Mouse (Mus musculus) intestine, embryonic 14.5 days (tissue): ENCODE measurements at regions not wholly inside any gene's neighbourhood (a gene's known extent, or its start where the extent isn't known, plus 50 kb on each side); places are given as distances from the start of the nearest gene placed in this dataset.

Experiments used
- ATAC-seq: fragments of 200-750 bp; cut with Nextera tagmentation; replicated peaks from 2 replicates; pipeline ENCODE4 v1.8.0; 2017; ENCODE audit warnings: low read depth, moderate number of reproducible peaks, moderate TSS enrichment, moderate library complexity; ENCODE audit not compliant: low FRiP score, low TSS enrichment
- DNase-seq: peaks from one replicate; pipeline ENCODE4 v3.0.0-alpha.2; 2018; ENCODE audit warnings: low spot score
- H3K27ac ChIP-seq: fragments of 300-500 bp; sonication (generic); 2 replicates; pipeline ENCODE4 v1.5.1; 2014; ENCODE audit warnings: low read depth, mild to moderate bottlenecking, control low read depth
- H3K27me3 ChIP-seq: fragments of 300-500 bp; sonication (generic); replicated peaks from 2 replicates; pipeline ENCODE4 v1.6.1; 2014; ENCODE audit warnings: low read length, control low read depth; ENCODE audit not compliant: control insufficient read depth, insufficient read depth
- H3K36me3 ChIP-seq: fragments of 300-500 bp; sonication (generic); 2 replicates; pipeline ENCODE4 v1.6.1; 2014; ENCODE audit warnings: low read length, control low read depth; ENCODE audit not compliant: control insufficient read depth, insufficient read depth
- H3K4me1 ChIP-seq: fragments of 300-500 bp; sonication (generic); replicated peaks from 2 replicates; pipeline ENCODE4 v1.6.1; 2014; ENCODE audit warnings: low read length, control low read depth, mixed read lengths; ENCODE audit not compliant: control insufficient read depth, insufficient read depth
- H3K4me2 ChIP-seq: fragments of 300-500 bp; sonication (generic); 2 replicates; pipeline ENCODE4 v1.6.1; 2014; ENCODE audit warnings: low read length
- H3K4me3 ChIP-seq: fragments of 300-500 bp; sonication (generic); 2 replicates; pipeline ENCODE4 v1.5.1; 2014; ENCODE audit warnings: low read depth, low read length, control low read depth, mixed read lengths
- H3K9ac ChIP-seq: fragments of 300-500 bp; sonication (generic); 2 replicates; pipeline ENCODE4 v1.6.1; 2014; ENCODE audit warnings: mild to moderate bottlenecking, low read length
- H3K9me3 ChIP-seq: fragments of 300-500 bp; sonication (generic); 2 replicates; pipeline ENCODE4 v1.6.1; 2016; ENCODE audit warnings: low read length, control low read depth; ENCODE audit not compliant: control insufficient read depth
- WGBS: fragments of 180-500 bp; shearing (Covaris S2); extraction: QIAGEN DNeasy Blood & Tissue Kit; methylation state at CpG from one replicate; pipeline ENCODE4 v1.1.7; 2014; 5-methylcytosine and 5-hydroxymethylcytosine counted together

- WGBS: 79% methylated on average over 3 of the region's 3 CpGs
- Histone ChIP-seq H3K9me3 (no peaks in the 10 kb centered on the region), H3K27ac (no peak overlapping the region), H3K4me1 (no peaks in the 10 kb centered on the region), H3K4me3 (no peak overlapping the region), H3K9ac (no peak overlapping the region), H3K27me3 (no peaks in the 10 kb centered on the region), H3K36me3 (no peaks in the 10 kb centered on the region), H3K4me2 (no peak overlapping the region)
- DNase-seq (no peak), ATAC-seq (no peak)
These were observed 389.1 kb downstream of the Insc start for GRCm38 (mm10) chr7:115132595-115132994.

DNA sequence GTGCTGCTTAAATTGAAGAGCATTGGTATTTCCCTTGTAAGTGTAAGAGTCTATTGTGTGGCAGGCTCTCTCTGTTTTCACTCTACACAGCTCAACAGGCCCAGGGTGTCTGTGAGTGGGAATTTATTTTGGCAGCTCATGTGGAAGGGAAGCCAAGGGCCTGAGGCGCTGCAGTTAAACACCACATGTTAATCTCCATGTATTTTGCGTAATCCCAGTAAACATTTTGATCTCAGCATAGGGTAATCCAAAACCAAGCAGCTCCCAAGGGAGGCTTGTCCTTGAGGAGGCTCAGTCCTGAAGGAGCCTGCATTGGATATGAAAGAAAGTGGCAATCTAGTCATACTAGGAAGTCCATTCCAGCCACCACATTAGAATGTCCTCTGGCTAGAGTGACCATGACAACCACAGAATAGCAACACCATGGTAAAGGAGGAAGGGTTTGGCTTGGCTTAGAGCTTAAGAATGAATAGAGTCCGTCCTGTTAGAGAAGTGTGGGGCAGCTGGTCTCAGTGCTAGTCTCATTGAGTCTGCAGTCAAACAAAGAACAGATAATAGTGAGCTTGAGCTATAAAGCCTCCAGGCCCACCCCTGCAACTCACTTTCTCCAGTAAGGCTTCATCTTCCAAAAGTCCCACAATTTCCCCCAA lies 391.6 kb downstream of the Insc start:
- Histone ChIP-seq H3K4me1 (no peaks in the 10 kb centered on the region), H3K9ac (no peak overlapping the region), H3K9me3 (no peaks in the 10 kb centered on the region), H3K27me3 (no peaks in the 10 kb centered on the region), H3K4me3 (no peak overlapping the region), H3K27ac (no peak overlapping the region), H3K4me2 (no peak overlapping the region), H3K36me3 (no peaks in the 10 kb centered on the region)
- ATAC-seq: no peak
- WGBS: 84% methylated on average over 3 of the region's 3 CpGs
- DNase-seq: no peak

DNA sequence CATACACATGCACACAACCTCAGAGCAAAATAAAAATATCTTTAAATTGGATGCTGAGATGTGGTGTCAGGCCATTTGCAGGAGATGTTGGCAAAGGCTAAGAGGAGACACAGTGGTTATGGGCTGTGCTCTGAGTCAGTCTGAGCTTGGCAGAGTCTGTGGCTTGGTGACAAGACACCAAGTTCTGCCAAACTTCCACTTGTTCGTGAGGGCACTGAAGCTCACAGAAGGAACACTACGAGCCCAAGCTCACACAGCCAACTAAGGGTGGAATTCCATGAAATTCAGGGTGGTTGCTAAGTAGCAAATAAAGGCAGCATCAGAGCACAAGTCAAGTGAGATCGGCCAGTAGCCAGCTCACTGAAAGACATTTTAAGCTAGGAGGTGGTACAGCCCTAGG lies 396.8 kb downstream of the Insc start:
- ATAC-seq: no peak
- no peak overlapping the region for H3K4me3 ChIP-seq
- 88% methylated on average over 3 of the region's 3 CpGs for WGBS
- no peak for DNase-seq
- H3K4me2 ChIP-seq: no peak overlapping the region
- no peaks in the 10 kb centered on the region for H3K9me3 ChIP-seq
- H3K9ac ChIP-seq: no peak overlapping the region
- H3K36me3 ChIP-seq: no peaks in the 10 kb centered on the region
- no peak overlapping the region for H3K27ac ChIP-seq
- no peaks in the 10 kb centered on the region for H3K27me3 ChIP-seq
- H3K4me1 ChIP-seq: no peaks in the 10 kb centered on the region

GRCm38 (mm10) chr7:115142163-115142562 lies 398.7 kb downstream of the Insc start:
- no peak overlapping the region for H3K27ac ChIP-seq
- H3K27me3 ChIP-seq: no peaks in the 10 kb centered on the region
- H3K9me3 ChIP-seq: no peaks in the 10 kb centered on the region
- H3K4me2 ChIP-seq: no peak overlapping the region
- 73% methylated on average over 2 of the region's 2 CpGs for WGBS
- no peak overlapping the region for H3K9ac ChIP-seq
- ATAC-seq (no peak), DNase-seq (no peak)
- no peaks in the 10 kb centered on the region for H3K4me1 ChIP-seq
- no peak overlapping the region for H3K4me3 ChIP-seq
- H3K36me3 ChIP-seq: no peaks in the 10 kb centered on the region

GRCm38 (mm10) chr7:115144947-115145346 lies 401.5 kb downstream of the Insc start:
- Histone ChIP-seq H3K4me2 (no peak overlapping the region), H3K4me1 (no peaks in the 10 kb centered on the region), H3K4me3 (no peak overlapping the region), H3K27ac (no peak overlapping the region), H3K9me3 (no peaks in the 10 kb centered on the region), H3K36me3 (no peaks in the 10 kb centered on the region), H3K9ac (no peak overlapping the region), H3K27me3 (no peaks in the 10 kb centered on the region)
- DNase-seq (no peak), ATAC-seq (no peak)
- WGBS: 66% methylated on average over 2 of the region's 2 CpGs

- Histone ChIP-seq H3K9me3 (0 out of 2 replicates have a peak, but pooled peaks cover 4% of the 10 kb centered on the region), H3K4me3 (no peak overlapping the region), H3K36me3 (no peaks in the 10 kb centered on the region), H3K27me3 (no peaks in the 10 kb centered on the region), H3K4me2 (no peak overlapping the region), H3K9ac (no peak overlapping the region), H3K4me1 (no peaks in the 10 kb centered on the region), H3K27ac (no peak overlapping the region)
- ATAC-seq: no peak
- WGBS: 86% methylated on average over 5 of the region's 5 CpGs
- no peak for DNase-seq
These were observed 404.0 kb downstream of the Insc start for GRCm38 (mm10) chr7:115147352-115147977.

- Histone ChIP-seq H3K4me3 (no peak overlapping the region), H3K4me1 (no peaks in the 10 kb centered on the region), H3K27me3 (no peaks in the 10 kb centered on the region), H3K4me2 (no peak overlapping the region), H3K36me3 (no peaks in the 10 kb centered on the region), H3K9me3 (0 out of 2 replicates have a peak, but pooled peaks cover 4% of the 10 kb centered on the region), H3K27ac (no peak overlapping the region), H3K9ac (no peak overlapping the region)
- DNase-seq (no peak), ATAC-seq (no peak)
These were observed 409.8 kb downstream of the Insc start for GRCm38 (mm10) chr7:115153291-115153690.

DNA sequence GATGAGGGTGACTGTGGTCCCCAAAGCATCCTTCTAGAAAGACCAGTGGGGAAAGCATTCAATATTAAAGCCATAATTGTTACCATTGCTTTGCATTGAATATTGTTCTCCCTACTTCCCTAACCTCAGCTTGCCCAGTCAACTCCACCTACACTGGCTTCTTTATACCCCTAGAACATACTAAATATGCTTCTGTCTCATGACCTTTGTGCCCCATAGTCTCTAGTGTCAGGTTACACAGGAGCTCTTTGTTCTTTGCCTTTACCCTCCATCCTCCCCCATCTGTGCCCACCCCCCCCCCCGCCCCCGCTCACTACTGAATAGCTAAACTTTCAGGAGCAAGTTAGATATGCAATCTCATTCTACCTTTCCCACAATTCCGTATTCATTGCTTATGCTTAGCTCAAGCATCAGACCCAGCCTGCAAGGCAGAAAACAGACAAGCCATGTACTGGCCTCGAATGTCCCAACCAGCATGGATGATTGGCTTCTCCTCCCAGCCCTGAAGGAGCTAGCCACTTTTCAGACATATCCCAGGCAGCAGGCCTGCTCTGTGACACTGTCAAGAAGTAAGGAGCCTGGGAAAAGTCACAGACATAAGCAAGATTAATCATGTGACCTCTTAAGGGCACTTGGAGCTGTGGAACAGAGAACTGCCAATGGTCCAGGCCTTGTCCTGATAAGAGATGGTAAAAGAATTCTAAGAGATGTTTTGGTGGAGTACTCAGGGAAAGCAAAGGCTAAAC lies 410.4 kb downstream of the Insc start:
- WGBS: 33% methylated on average over 4 of the region's 4 CpGs
- ATAC-seq: peak; percentile 79
- Histone ChIP-seq H3K36me3 (no peaks in the 10 kb centered on the region), H3K27ac (peak overlapping the region; percentile 48; the same call in 1 of the 2 replicates), H3K27me3 (no peaks in the 10 kb centered on the region), H3K9ac (no peak overlapping the region), H3K9me3 (0 out of 2 replicates have a peak, but pooled peaks cover 4% of the 10 kb centered on the region), H3K4me1 (no peaks in the 10 kb centered on the region), H3K4me3 (no peak overlapping the region), H3K4me2 (no peak overlapping the region)
- no peak for DNase-seq
